Mouse (Mus musculus): ENCODE results near the gene Krtap4-16. TPM values are rescaled to one million over a fixed set of nuclear protein-coding genes. Genes with fewer than 3 reads are reported as not detected.

Gene Krtap4-16
- not detected in 2 replicates for polyA plus RNA-seq (2012; rRNA removed)

DNA sequence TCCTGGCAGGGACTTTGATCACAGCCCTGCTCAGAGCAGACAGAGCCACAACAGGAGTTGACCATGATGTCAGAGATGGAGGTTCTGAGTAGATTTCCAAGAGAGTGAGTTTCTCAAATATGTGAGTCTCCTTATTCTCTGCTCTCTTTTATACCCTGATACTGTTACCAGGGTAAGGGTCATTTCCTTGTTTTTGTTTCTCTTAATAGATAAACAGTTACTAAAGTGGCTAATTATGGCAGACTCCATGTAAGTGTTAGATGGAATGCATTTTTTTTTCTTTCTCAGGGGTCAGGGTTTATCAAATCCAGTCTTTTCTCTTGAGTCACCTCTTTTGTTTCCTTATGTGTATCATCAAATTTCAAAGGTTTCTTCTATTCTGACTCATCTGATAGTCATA lies at the start of gene Krtap4-16:
Gene Krtap4-16, minus strand, starts transcription at position 101 of the 400 bp plus-strand sequence.

DNA sequence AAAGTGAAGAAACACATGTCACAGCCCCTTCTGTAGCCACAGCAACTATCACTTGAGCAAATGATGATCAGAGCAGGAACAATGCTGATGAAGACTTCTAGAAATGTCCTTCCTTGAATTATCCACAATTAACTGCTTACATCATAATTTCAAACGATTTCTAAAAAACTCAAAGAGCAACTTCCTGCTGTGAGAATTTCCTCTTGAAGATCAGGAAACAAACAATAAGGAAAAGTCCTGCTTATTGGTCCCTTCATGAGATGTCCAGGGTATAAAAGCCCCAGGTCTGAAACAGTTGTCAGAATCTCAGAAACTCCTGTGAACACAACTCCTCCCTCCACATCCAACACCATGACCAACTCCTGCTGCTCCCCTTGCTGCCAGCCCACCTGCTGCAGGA lies 27.5 kb upstream of the Krtap4-16 start, which contains the start of gene Gm11567:
Gene Gm11567, plus strand, starts transcription at position 301 of the 400 bp plus-strand sequence.

DNA sequence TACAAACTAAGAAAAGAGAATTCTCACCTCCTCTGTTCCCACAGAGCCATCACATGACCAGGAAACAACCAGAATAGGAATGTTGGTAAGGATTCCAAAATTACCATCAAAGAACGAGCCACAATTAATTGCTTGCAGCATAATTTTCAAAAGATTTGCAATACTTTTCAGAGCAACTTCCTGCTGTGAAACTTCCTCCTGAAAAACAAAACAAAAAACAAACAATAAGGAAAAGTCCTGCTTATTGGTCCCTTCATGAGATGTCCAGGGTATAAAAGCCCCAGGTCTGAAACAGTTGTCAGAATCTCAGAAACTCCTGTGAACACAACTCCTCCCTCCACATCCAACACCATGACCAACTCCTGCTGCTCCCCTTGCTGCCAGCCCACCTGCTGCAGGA lies 21.7 kb upstream of the Krtap4-16 start, which contains the start of gene Krtap9-1:
Gene Krtap9-1, plus strand, starts transcription at position 301 of the 400 bp plus-strand sequence.

DNA sequence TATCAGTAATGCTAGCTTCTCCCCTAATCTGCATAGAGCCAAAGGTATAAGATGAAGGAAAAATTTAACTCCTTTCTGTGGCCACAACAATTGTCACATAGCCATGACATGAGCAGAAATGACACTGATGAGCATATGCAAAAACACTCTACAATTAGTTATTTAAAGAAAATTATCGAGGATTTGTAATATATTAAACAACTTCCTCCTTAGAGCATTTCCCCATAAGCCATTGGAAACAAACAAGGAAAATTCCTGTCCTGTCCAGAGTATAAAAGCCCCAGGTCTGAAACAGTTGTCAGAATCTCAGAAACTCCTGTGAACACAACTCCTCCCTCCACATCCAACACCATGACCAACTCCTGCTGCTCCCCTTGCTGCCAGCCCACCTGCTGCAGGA lies 12.8 kb upstream of the Krtap4-16 start, which contains the start of gene Gm11559:
Gene Gm11559, plus strand, starts transcription at position 301 of the 400 bp plus-strand sequence.

DNA sequence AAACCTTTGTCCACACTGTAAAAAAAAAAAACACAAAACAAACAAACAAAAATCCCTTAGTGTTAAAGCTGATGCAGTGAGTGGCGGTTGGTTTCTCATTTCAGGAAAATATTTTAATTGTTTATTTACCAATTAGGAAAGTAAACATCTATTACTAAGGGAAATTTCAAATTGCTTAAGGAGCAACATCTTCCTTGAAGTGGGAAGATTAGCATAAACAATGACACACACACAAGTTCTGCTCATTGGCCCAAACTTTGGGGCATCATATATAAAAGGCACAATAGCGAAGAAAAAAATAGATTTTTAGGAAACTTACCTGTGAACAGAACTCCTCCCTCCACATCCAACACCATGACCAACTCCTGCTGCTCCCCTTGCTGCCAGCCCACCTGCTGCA lies 6.2 kb upstream of the Krtap4-16 start, which contains the start of gene Gm11568:
Gene Gm11568, plus strand, starts transcription at position 301 of the 400 bp plus-strand sequence.

DNA sequence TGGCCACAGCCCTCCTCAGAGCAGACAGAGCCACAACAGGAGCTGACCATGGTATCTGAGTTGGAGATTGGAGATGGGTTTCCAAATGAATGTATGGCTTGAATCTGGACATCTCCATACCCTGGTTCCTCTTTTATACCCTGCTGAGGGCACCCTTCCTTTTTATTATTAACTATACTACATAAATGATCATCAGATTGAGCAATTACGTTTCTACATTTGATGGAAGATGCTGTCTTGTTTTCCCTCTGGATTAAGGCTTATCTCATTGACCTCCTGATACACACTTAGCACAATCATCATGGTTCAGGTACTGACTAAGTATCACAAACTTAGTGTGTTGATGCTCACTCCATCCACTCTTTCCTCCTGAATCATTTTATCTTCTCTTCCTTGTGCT lies 13.4 kb downstream of the Krtap4-16 start, which contains the start of gene 2300003K06Rik:
Gene 2300003K06Rik, minus strand, starts transcription at position 101 of the 400 bp plus-strand sequence.

DNA sequence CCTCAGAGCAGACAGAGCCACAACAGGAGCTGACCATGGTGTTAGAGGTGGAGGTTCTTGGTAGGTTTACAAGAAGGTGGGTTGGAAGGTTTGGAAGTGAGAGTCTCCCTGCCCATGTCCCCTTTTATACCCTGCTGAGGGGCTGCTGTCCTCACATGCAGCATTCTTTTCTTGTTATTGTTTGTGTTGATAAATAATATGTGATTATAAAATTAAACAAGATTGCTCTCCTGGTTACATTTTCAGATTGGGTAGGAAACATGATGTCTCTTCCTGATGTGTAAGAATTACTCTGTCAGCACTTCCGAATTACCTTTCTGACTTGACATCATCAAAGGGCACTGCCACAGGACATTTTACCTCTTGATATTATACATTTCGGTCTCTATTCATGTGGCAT lies 35.8 kb downstream of the Krtap4-16 start, which contains the start of gene Gm11564:
Gene Gm11564, minus strand, starts transcription at position 101 of the 400 bp plus-strand sequence.

DNA sequence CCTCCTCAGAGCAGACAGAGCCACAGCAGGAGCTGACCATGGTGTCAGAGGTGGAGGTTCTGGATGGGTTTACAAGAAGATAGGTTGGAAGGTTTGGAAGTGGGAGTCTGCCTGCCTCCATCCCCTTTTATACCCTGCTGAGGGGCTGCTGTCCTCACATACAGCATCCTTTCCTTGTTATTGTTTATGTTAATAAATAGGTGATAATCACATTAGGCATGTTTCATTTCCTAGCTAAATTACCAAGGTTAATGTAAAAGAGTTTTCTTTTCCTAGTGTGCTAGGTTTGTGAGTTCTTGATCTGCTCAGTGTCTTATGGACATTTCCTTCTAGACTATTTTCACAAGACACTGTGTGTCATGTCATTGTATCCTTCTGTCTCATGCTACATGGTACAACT lies 41.6 kb downstream of the Krtap4-16 start, which contains the start of gene Krtap4-13:
Gene Krtap4-13, minus strand, starts transcription at position 101 of the 400 bp plus-strand sequence.

DNA sequence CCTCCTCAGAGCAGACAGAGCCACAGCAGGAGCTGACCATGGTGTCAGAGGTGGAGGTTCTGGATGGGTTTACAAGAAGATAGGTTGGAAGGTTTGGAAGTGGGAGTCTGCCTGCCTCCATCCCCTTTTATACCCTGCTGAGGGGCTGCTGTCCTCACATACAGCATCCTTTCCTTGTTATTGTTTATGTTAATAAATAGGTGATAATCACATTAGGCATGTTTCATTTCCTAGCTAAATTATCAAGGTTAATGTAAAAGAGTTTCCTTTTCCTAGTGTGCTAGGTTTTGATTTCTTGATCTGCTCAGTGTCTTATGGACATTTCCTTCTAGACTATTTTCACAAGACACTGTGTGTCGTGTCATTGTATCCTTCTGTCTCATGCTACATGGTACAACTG lies 47.1 kb downstream of the Krtap4-16 start, which contains the start of gene Gm11554:
Gene Gm11554, minus strand, starts transcription at position 101 of the 400 bp plus-strand sequence.

Other genes with a start within 250 kb of the Krtap4-16 start
- gene Gm11938, start 248.3 kb downstream of the Krtap4-16 start, polyA plus RNA-seq (2012; rRNA removed) = not detected in 2 replicates
- not detected in 2 replicates for gene Gm11937, start 241.4 kb downstream of the Krtap4-16 start, polyA plus RNA-seq (2012; rRNA removed)
- not detected in 2 replicates for gene Krtap2-4, start 236.8 kb downstream of the Krtap4-16 start, polyA plus RNA-seq (2012; rRNA removed)
- not detected in 2 replicates for gene Gm11562, start 231.2 kb downstream of the Krtap4-16 start, polyA plus RNA-seq (2012; rRNA removed)
- not detected in 2 replicates for gene Krtap4-1, start 223.4 kb downstream of the Krtap4-16 start, polyA plus RNA-seq (2012; rRNA removed)
- gene Krtap4-2, start 216.5 kb downstream of the Krtap4-16 start, polyA plus RNA-seq (2012; rRNA removed) = not detected in 2 replicates
- not detected in 2 replicates for gene Krtap4-7, start 207.5 kb downstream of the Krtap4-16 start, polyA plus RNA-seq (2012; rRNA removed)
- not detected in 2 replicates for gene Gm11555, start 201.4 kb downstream of the Krtap4-16 start, polyA plus RNA-seq (2012; rRNA removed)
- not detected in 2 replicates for gene Gm11563, start 192.6 kb downstream of the Krtap4-16 start, polyA plus RNA-seq (2012; rRNA removed)
- gene Krtap4-6, start 185.6 kb downstream of the Krtap4-16 start, polyA plus RNA-seq (2012; rRNA removed) = not detected in 2 replicates
- not detected in 2 replicates for gene Gm14190, start 160.9 kb downstream of the Krtap4-16 start, polyA plus RNA-seq (2012; rRNA removed)
- not detected in 2 replicates for gene Gm14180, start 117.3 kb downstream of the Krtap4-16 start, polyA plus RNA-seq (2012; rRNA removed)
- not detected in 2 replicates for gene Gm11595, start 78.7 kb downstream of the Krtap4-16 start, polyA plus RNA-seq (2012; rRNA removed)
- not detected in 2 replicates for gene Krtap4-8, start 70.9 kb downstream of the Krtap4-16 start, polyA plus RNA-seq (2012; rRNA removed)
- gene Krtap4-9, start 66.4 kb downstream of the Krtap4-16 start, polyA plus RNA-seq (2012; rRNA removed) = not detected in 2 replicates
- not detected in 2 replicates for gene Gm11596, start 58.1 kb downstream of the Krtap4-16 start, polyA plus RNA-seq (2012; rRNA removed)
- gene Gm11569, start 52.7 kb downstream of the Krtap4-16 start, polyA plus RNA-seq (2012; rRNA removed) = not detected in 2 replicates
- not detected in 2 replicates for gene Gm11554, start 47.2 kb downstream of the Krtap4-16 start, polyA plus RNA-seq (2012; rRNA removed)
- not detected in 2 replicates for gene Krtap4-13, start 41.7 kb downstream of the Krtap4-16 start, polyA plus RNA-seq (2012; rRNA removed)
- gene Gm11564, start 35.9 kb downstream of the Krtap4-16 start, polyA plus RNA-seq (2012; rRNA removed) = not detected in 2 replicates
- gene 2300003K06Rik, start 13.5 kb downstream of the Krtap4-16 start, polyA plus RNA-seq (2012; rRNA removed) = not detected in 2 replicates
- not detected in 2 replicates for gene Gm11568, start 6.3 kb upstream of the Krtap4-16 start, polyA plus RNA-seq (2012; rRNA removed)
- gene Gm11559, start 12.9 kb upstream of the Krtap4-16 start, polyA plus RNA-seq (2012; rRNA removed) = not detected in 2 replicates
- gene Krtap9-1, start 21.8 kb upstream of the Krtap4-16 start, polyA plus RNA-seq (2012; rRNA removed) = not detected in 2 replicates
- gene Gm11567, start 27.6 kb upstream of the Krtap4-16 start, polyA plus RNA-seq (2012; rRNA removed) = not detected in 2 replicates
- not detected in 2 replicates for gene Krtap31-1, start 56.3 kb upstream of the Krtap4-16 start, polyA plus RNA-seq (2012; rRNA removed)
- gene Gm11565, start 63.1 kb upstream of the Krtap4-16 start, polyA plus RNA-seq (2012; rRNA removed) = not detected in 2 replicates
- not detected in 2 replicates for gene Krtap31-2, start 84.7 kb upstream of the Krtap4-16 start, polyA plus RNA-seq (2012; rRNA removed)
- not detected in 2 replicates for gene Krtap9-5, start 96.9 kb upstream of the Krtap4-16 start, polyA plus RNA-seq (2012; rRNA removed)
- gene Krtap29-1, start 127.4 kb upstream of the Krtap4-16 start, polyA plus RNA-seq (2012; rRNA removed) = not detected in 2 replicates
- gene Krtap16-1, start 135.0 kb upstream of the Krtap4-16 start, polyA plus RNA-seq (2012; rRNA removed) = not detected in 2 replicates
- gene Krtap17-1, start 142.4 kb upstream of the Krtap4-16 start, polyA plus RNA-seq (2012; rRNA removed) = not detected in 2 replicates
- gene Krt33a, start 164.6 kb upstream of the Krtap4-16 start, polyA plus RNA-seq (2012; rRNA removed) = not detected in 2 replicates
- not detected in 2 replicates for gene Krt33b, start 178.3 kb upstream of the Krtap4-16 start, polyA plus RNA-seq (2012; rRNA removed)
- gene Krt34, start 189.9 kb upstream of the Krtap4-16 start, polyA plus RNA-seq (2012; rRNA removed) = not detected in 2 replicates
- gene Krt31, start 198.9 kb upstream of the Krtap4-16 start, polyA plus RNA-seq (2012; rRNA removed) = not detected in 2 replicates
- gene Krt32, start 236.6 kb upstream of the Krtap4-16 start, polyA plus RNA-seq (2012; rRNA removed) = not detected in 2 replicates
- gene Krt35, start 244.6 kb upstream of the Krtap4-16 start, polyA plus RNA-seq (2012; rRNA removed) = not detected in 2 replicates

All from liver, embryonic 18 days (tissue).